Mouse (Mus musculus) heart, adult 9 months (tissue): ENCODE results near the gene Zcwpw1.
A peak's percentile ranks its signal among the peaks of the same experiment; 100 is the strongest.

ENCODE experiments used
- DNase-seq, 2 experiments: peaks; one replicate each; pipeline ENCODE4 v3.0.0; 2022; ENCODE audit warnings: low spot score in 2 of 2

Gene Zcwpw1

DNA sequence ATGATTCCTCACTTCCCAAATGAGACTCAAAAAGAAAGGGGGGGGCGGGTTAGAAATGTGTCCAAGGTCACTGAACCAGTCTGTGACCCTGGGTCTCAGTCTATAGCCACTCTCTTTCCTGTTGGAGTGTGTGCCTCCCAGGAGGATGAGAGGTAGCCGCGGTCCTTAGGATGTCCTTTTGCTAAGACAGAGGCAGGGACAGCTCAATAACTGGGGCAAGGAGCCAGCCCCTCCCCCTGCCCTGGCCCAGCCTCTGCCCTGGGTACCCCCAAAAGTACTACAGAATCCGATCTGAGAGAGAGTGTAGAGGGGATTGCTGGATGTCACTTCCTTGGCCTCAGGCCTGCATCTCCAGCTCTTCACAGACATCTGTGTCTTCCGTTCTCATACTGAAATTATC lies 32.2 kb upstream of the Zcwpw1 start:
- no peak for DNase-seq

DNA sequence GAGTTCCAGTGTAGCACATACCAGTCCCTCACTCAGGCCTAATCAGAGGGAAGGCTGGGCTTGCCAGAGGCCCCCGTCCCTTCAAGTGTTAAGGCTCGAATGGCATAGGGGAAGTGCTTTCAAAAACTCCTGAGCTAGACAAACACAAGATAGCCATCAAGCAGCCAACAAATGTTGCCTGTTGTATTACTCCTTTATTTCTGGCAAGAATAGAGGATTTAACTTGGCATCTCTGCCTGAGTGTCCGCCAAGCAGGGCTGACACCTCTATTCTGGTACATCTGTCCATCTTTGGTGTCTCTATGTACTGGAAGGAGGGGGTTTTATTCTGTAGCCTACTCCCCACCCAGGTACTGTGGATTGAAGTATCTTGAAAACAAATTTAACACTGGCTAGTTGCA lies 31.5 kb upstream of the Zcwpw1 start:
- no peak for DNase-seq

- peak; percentile 71 to 90 for DNase-seq
Measured at GRCm38 (mm10) chr5:137756882-137757661, 30.5 kb upstream of the Zcwpw1 start.

DNA sequence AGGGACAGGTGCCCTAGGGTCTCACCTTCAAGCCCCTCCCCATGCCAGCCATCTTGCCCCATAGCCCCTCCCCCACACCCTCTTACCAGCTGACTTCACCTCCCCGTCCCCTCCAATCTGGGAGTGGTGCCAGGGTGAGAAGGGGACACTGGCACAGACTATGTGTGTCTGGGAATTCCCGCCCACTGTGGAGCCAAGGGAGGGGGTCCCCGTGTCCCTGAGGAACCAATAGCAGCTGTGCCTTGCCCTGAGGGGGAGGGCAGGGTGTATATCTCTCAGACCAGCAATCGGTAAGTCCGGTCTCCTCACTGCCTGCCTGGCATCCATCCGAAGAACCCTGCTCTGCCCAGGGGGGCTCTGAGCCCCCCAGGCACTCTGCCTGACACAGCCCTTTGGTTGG lies 29.7 kb upstream of the Zcwpw1 start:
- DNase-seq: peak; percentile 67 to 68

DNA sequence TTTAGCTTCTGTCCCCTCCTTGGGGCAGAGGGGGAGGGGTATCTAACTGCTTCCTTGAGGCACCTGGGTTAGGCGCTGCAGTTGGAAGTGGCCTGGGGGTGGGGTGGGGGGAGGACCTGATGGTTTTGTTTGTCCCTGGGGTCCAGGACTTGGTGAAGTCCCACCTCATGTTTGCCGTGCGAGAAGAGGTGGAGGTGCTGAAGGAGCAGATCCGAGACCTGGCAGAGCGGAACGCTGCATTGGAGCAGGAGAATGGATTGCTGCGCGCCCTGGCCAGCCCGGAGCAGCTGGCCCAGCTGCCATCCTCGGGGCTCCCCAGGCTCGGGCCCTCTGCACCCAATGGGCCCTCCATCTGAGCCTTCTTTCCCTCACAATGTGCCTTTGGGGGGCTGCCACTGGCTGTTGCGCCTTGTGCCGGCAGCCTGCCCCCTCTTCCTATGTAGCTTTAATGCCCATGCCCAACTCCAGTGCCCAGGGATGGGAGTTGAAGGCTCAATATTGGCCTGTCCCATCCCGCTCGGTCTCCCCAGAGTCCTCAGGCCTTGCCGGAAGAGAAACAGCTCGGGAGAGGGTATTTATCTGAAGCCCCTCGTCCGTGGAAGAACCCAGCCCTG lies 28.6 kb upstream of the Zcwpw1 start:
- DNase-seq: no peak

DNA sequence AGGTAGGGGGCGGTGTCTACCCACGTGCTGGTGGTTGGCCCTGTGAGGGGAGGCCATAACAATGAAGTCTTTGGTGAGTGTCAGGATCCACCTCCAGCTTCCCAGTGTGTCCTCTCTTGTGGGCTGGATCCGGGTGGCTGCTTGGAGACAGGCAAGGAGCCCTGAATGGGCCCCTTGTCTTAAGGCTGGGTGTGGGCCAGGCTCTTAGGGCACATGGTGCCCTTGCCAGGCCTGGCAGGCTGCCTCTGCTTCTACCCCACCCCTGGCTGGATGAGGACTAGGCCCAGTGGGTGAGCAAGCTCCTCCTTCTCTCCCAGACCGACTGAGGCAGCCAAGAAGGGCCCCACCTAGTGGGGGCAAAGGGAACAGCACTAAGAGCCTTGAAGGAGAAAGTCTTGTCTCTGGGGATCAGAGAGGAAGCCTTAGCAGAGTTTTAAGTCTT lies 27.6 kb upstream of the Zcwpw1 start:
- peak; percentile 82 to 88 for DNase-seq

DNA sequence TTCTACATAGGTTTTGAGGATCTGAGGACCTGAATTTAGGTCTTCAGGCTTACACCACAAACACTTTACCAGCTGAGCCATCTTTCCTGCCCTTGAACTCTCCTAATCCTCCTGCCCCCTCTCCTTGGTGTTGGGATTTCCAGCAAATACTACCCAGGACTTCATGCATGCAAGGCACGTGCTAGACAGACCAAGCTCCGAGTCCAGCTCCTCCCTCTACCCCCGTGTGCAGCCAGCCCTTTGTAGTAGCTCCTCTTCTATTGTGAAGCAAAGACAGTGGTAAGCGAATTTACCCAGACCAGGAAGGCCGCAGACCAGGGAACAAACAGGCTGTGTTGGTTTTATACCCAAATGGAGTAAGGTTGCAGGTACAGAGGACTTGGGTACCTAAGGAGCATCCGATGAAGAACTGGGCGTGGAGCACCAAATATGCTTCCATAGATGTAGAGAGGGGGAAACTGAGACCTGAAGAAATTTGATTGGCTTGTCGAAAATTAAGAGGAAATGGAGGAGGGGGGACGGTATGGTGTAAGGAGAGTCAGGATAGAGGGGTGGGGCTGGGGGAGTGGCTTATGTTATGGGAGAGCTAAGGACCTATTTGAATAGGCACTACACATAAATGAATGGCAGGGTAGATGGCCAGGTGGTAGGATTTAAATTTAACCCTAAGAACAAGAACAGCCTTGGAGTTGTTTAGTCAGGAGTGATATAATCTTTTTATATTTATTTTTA lies 22.8 kb upstream of the Zcwpw1 start:
- DNase-seq: no peak

DNA sequence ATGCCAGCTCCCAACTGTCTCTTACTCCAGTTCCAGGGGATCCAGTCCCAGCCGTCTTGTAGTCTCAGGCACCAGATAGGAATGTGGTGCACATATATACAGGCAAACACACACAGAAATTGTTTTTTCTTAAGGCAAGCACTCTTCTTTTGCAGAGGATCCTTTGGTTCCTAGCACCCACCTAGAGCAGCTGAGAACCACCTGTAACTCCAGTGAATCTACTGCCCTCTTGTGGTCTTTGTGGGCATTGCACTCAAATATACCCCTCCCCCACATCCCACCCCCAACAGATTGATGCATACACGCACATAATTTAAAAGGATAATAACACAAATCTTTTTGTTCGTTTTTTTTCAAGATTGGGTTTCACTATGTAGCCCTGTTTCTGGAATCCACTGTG lies 21.3 kb upstream of the Zcwpw1 start:
- DNase-seq: no peak

GRCm38 (mm10) chr5:137768475-137768874 lies 19.1 kb upstream of the Zcwpw1 start:
- no peak for DNase-seq

- DNase-seq: no peak
Measured at GRCm38 (mm10) chr5:137770709-137771108, 16.9 kb upstream of the Zcwpw1 start.

GRCm38 (mm10) chr5:137772755-137773154 lies 14.8 kb upstream of the Zcwpw1 start:
- no peak for DNase-seq

DNA sequence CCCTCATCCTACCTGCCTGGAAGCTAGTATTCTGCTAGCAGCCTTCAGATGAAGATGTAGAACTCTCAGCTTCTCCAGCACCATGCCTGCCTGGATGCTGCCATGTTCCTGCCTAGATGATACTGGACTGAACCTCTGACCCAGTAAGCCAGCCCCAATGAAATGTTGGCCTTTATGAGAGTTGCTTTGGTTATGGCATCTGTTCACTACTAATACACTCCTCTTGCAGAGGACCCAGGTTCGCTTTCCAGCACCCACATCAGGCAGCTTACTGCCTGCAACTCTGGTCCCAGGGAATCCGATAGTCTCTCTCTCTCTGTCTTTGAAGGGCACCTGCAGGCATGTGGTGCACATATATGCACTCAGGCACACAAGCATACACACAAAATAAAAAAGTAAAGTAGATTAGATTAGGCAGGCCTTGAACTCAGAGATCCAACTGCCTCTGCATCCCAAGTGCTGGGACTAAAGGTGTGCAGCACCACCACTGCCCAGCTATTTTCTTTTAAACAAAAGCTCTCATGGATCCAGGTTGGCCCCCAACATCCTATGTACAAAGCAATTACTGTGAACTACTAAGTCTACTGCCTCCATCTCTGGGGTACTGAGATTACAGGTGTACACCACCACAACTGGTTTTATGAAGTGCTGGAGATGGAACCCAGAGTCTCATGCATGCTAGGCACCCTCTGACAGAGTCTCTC lies 11.9 kb upstream of the Zcwpw1 start:
- no peak for DNase-seq

GRCm38 (mm10) chr5:137776408-137776918 lies 11.1 kb upstream of the Zcwpw1 start:
- no peak for DNase-seq

DNA sequence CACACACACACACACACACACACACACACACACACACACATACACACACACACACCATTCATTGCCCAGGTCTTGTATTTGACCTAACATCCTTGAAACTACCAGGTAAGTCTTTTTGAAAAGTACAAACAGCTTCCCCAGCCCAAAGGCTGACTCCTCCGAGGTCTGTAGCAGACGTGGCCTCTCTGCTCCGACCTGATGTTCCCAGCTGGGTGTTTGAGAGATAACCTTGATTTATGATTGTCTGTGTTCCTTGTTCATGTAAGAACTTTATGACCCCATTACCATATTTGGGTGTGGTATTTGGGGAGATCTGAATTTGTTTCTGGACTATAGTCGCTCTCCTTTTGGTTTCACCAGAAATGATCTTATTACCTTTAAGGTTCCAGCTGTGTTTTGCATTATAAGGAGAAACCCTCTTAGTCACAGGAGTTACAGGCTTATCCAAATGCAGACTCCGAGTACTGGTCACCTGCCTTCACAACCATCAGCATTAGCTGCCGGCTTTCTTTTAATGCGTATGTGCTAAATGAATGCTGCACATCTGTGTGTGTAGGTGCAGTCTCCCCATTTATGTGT lies 10.2 kb upstream of the Zcwpw1 start:
- DNase-seq: no peak

- peak; percentile 95 to 96 for DNase-seq
Measured at GRCm38 (mm10) chr5:137778635-137779034, 9.0 kb upstream of the Zcwpw1 start, which contains the start of gene Ppp1r35. Gene Ppp1r35 (plus strand): TSS chr5:137778849.

DNA sequence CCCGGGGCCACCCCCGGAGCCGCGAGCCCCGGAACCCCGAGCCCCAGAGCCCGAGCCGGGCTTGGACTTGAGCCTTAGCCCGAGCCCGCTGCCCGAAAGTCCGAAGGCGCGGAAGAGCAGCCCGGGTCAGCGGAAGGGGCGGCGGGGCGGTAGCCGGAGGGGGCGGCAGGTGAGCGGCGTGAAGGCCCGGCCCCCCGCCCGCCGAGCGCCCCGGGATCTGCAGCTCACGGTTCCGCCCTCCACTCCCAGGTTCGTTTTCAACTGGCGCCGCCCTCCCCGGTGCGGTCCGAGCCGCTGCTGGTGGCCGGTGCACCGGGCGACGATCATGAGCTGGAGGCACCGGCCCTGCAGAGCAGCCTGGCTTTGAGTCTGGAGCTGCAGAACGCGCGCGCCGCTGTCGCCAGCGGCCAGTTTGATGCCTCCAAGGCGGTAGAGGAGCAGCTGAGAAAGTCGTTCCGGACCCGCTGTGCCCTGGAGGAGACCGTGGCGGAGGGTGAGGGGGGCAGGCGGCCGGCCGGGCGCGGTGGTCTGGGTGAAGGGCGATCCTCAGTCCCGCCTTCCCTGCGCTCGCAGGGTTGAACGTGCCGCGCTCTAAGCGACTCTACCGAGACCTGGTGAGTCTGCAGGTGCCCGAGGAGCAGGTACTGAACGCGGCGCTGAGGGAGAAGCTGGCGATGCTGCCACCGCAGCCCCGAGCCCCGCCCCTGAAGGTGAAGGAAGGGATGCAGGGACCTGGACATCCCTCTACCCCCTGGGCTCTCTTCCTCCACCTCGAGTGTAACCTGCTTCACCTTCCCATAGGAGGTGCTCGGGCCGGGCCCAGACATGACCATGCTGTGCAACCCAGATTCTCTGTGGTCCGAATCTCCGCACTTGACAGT lies 8.3 kb upstream of the Zcwpw1 start:
- DNase-seq: no peak

DNA sequence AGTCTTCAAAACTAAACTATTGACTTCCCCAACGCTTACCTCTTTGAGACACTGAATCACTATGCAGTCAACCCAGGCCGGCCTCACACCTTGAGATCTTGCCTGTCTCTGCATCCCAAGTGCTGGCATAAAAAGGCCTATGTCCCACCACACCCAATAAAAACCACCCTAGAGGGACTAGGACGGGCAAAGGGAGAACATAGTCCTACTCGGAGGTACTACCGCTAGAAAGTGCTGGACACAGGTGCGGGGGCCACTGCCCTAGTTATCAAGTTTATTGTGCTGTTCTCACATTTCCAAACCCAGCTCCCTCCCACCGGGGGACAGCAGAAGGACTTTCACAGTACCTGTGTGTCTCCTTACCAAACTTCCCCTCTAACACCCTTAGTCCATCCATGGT lies 5.9 kb upstream of the Zcwpw1 start:
- no peak for DNase-seq

GRCm38 (mm10) chr5:137782776-137783522 lies 4.6 kb upstream of the Zcwpw1 start:
- no peak for DNase-seq

DNA sequence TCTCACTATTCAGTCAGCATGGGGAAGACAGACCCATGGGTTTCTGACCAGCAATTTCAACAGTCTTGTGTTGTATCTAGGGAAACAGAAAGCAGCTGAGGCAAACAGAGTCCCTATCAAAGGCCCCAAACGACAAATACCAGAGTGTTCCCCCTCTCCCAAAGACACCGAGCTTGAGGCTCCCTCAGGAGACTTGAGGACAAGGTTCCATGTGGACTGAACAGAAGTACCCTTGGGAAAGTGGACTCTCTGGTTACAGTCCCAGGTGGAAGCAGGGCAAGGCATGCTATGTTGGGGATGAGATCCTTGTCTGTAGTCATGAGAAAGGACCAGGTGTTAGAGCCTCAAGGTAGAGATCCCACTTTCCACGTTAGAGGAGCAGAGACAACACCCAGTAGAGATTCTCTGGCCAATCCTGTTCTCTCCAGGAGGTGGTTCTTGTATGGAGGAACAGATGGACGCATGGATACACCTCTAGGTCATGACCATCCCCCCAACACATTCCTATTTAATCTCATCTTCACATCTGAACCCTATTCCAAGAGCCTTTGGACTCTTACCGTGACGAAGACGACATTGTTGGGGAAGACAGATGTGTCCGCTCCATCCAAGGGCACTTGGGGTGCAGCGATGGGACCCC lies 3.6 kb upstream of the Zcwpw1 start:
- DNase-seq: no peak
